Mouse (Mus musculus) bone marrow macrophage, adult 2 months (primary cell): Measurements from ENCODE around the gene Foxo3.

Experiments
- CTCF ChIP-seq: IDR thresholded peaks from 2 replicates; pipeline ENCODE4 v1.5.1; 2012; ENCODE audit warnings: low read depth, mild to moderate bottlenecking, low read length, moderate library complexity
- POLR2A ChIP-seq: IDR thresholded peaks from 2 replicates; pipeline ENCODE4 v1.6.1; 2012; ENCODE audit warnings: mild to moderate bottlenecking, low read depth, low read length, borderline replicate concordance

- no peak for TF ChIP-seq CTCF
- no peak for TF ChIP-seq POLR2A
Measured at GRCm38 (mm10) chr10:42299426-42299825, 22.9 kb upstream of the Foxo3 start.
